Mouse (Mus musculus): ENCODE measurements at regions not wholly inside any gene's neighbourhood (a gene's known extent, or its start where the extent isn't known, plus 50 kb on each side); places are given as distances from the start of the nearest gene placed in this dataset.

GRCm38 (mm10) chr13:47348517-47349145 is 226.2 kb downstream of the Rnf144b start:
- no peak overlapping the region for H3K4me2 ChIP-seq (ENCODE audit: low read length)
- peak; percentile 93 for TF ChIP-seq CTCF (IDR thresholded peaks at IDR 0.05; ENCODE audit: low read depth)
- H3K4me3 ChIP-seq (replicated peaks; ENCODE audit: low read depth, low read length), result no peak overlapping the region
- 45% methylated on average over 17 of the region's 17 CpGs for WGBS
- H3K9ac ChIP-seq (ENCODE audit: low read depth, low read length), result no peak overlapping the region
- no peak overlapping the region for H3K27ac ChIP-seq
- no peaks in the 10 kb centered on the region for H3K4me1 ChIP-seq (replicated peaks; ENCODE audit: insufficient read depth, low read length)
- no peaks in the 10 kb centered on the region for H3K9me3 ChIP-seq (replicated peaks; ENCODE audit: low read length)
- no peaks in the 10 kb centered on the region for H3K27me3 ChIP-seq (ENCODE audit: insufficient read depth, low read length)
- ATAC-seq (replicated peaks; ENCODE audit: low FRiP score, low read depth) (no peak), DNase-seq (ENCODE audit: low spot score) (peak; percentile 76)
- H3K36me3 ChIP-seq (ENCODE audit: insufficient read depth, low read length), result no peaks in the 10 kb centered on the region

- no peak overlapping the region for H3K27ac ChIP-seq
- no peak for ATAC-seq (replicated peaks; ENCODE audit: low FRiP score, low read depth)
- 79% methylated on average over 12 of the region's 12 CpGs for WGBS
Measured at GRCm38 (mm10) chr13:47354446-47354845, 232.0 kb downstream of the Rnf144b start.

GRCm38 (mm10) chr13:47355169-47355568 is 232.7 kb downstream of the Rnf144b start:
- Histone ChIP-seq H3K27me3 (ENCODE audit: insufficient read depth, low read length) (no peaks in the 10 kb centered on the region), H3K27ac (no peak overlapping the region), H3K36me3 (ENCODE audit: insufficient read depth, low read length) (no peaks in the 10 kb centered on the region), H3K4me1 (replicated peaks; ENCODE audit: insufficient read depth, low read length) (no peaks in the 10 kb centered on the region), H3K4me3 (replicated peaks; ENCODE audit: low read depth, low read length) (no peak overlapping the region), H3K9me3 (replicated peaks; ENCODE audit: low read length) (no peaks in the 10 kb centered on the region), H3K4me2 (ENCODE audit: low read length) (no peak overlapping the region), H3K9ac (ENCODE audit: low read depth, low read length) (no peak overlapping the region)
- no peak for TF ChIP-seq CTCF (IDR thresholded peaks at IDR 0.05; ENCODE audit: low read depth)
- whole genome bisulfite sequencing, result 59% methylated on average over 5 of the region's 5 CpGs
- no peak for DNase-seq (ENCODE audit: low spot score)
- ATAC-seq (replicated peaks; ENCODE audit: low FRiP score, low read depth), result no peak

More at GRCm38 (mm10) chr13:47354446-47354845, 232.0 kb downstream of the Rnf144b start:
- TF ChIP-seq CTCF (IDR thresholded peaks at IDR 0.05; ENCODE audit: low read depth), result no peak
- Histone ChIP-seq H3K4me3 (replicated peaks; ENCODE audit: low read depth, low read length) (no peak overlapping the region), H3K9ac (ENCODE audit: low read depth, low read length) (no peak overlapping the region), H3K36me3 (ENCODE audit: insufficient read depth, low read length) (no peaks in the 10 kb centered on the region), H3K4me2 (ENCODE audit: low read length) (no peak overlapping the region), H3K9me3 (replicated peaks; ENCODE audit: low read length) (no peaks in the 10 kb centered on the region), H3K27me3 (ENCODE audit: insufficient read depth, low read length) (no peaks in the 10 kb centered on the region), H3K4me1 (replicated peaks; ENCODE audit: insufficient read depth, low read length) (no peaks in the 10 kb centered on the region)
- no peak for DNase-seq (ENCODE audit: low spot score)

GRCm38 (mm10) chr13:47358986-47359385 is 236.5 kb downstream of the Rnf144b start:
- DNase-seq (ENCODE audit: low spot score), result no peak
- WGBS, result 70% methylated on average over 9 of the region's 9 CpGs
- ATAC-seq (replicated peaks; ENCODE audit: low FRiP score, low read depth), result no peak

GRCm38 (mm10) chr13:47365776-47366175 is 243.3 kb downstream of the Rnf144b start:
- Histone ChIP-seq H3K4me2 (ENCODE audit: low read length) (no peak overlapping the region), H3K9me3 (replicated peaks; ENCODE audit: low read length) (no peaks in the 10 kb centered on the region), H3K9ac (ENCODE audit: low read depth, low read length) (no peak overlapping the region), H3K27ac (no peak overlapping the region), H3K27me3 (ENCODE audit: insufficient read depth, low read length) (no peaks in the 10 kb centered on the region), H3K4me3 (replicated peaks; ENCODE audit: low read depth, low read length) (no peak overlapping the region), H3K4me1 (replicated peaks; ENCODE audit: insufficient read depth, low read length) (no peaks in the 10 kb centered on the region), H3K36me3 (ENCODE audit: insufficient read depth, low read length) (no peaks in the 10 kb centered on the region)
- no peak for TF ChIP-seq CTCF (IDR thresholded peaks at IDR 0.05; ENCODE audit: low read depth)
- WGBS, result 81% methylated on average over 7 of the region's 7 CpGs
- ATAC-seq (replicated peaks; ENCODE audit: low FRiP score, low read depth), result no peak
- DNase-seq (ENCODE audit: low spot score), result no peak

More at GRCm38 (mm10) chr13:47358986-47359385, 236.5 kb downstream of the Rnf144b start:
- Histone ChIP-seq H3K27me3 (ENCODE audit: insufficient read depth, low read length) (no peaks in the 10 kb centered on the region), H3K4me1 (replicated peaks; ENCODE audit: insufficient read depth, low read length) (no peaks in the 10 kb centered on the region), H3K4me3 (replicated peaks; ENCODE audit: low read depth, low read length) (no peak overlapping the region), H3K36me3 (ENCODE audit: insufficient read depth, low read length) (no peaks in the 10 kb centered on the region), H3K9me3 (replicated peaks; ENCODE audit: low read length) (no peaks in the 10 kb centered on the region), H3K9ac (ENCODE audit: low read depth, low read length) (no peak overlapping the region), H3K27ac (no peak overlapping the region), H3K4me2 (ENCODE audit: low read length) (no peak overlapping the region)
- no peak for TF ChIP-seq CTCF (IDR thresholded peaks at IDR 0.05; ENCODE audit: low read depth)

- H3K9ac ChIP-seq (ENCODE audit: low read depth, low read length), result no peak overlapping the region
- no peak overlapping the region for H3K4me3 ChIP-seq (replicated peaks; ENCODE audit: low read depth, low read length)
- ATAC-seq (replicated peaks; ENCODE audit: low FRiP score, low read depth) (no peak), DNase-seq (ENCODE audit: low spot score) (peak; percentile 34)
- no peak overlapping the region for H3K27ac ChIP-seq
- no peak overlapping the region for H3K4me2 ChIP-seq (ENCODE audit: low read length)
- WGBS, result 54% methylated on average over 13 of the region's 13 CpGs
- no peaks in the 10 kb centered on the region for H3K36me3 ChIP-seq (ENCODE audit: insufficient read depth, low read length)
- TF ChIP-seq CTCF (IDR thresholded peaks at IDR 0.05; ENCODE audit: low read depth), result no peak
- no peaks in the 10 kb centered on the region for H3K9me3 ChIP-seq (replicated peaks; ENCODE audit: low read length)
- H3K4me1 ChIP-seq (replicated peaks; ENCODE audit: insufficient read depth, low read length), result no peaks in the 10 kb centered on the region
- H3K27me3 ChIP-seq (ENCODE audit: insufficient read depth, low read length), result no peaks in the 10 kb centered on the region
Measured at GRCm38 (mm10) chr13:47368041-47368823, 245.8 kb downstream of the Rnf144b start.
